Mouse (Mus musculus) testis, postnatal 10 days (tissue): ENCODE results near the gene Actr1b.
A peak's percentile ranks its signal among the peaks of the same experiment; 100 is the strongest.
"Not testable (repeated sequence)": the region's sequence is repeated elsewhere in the genome, so short reads cannot be mapped to it uniquely, and the experiment has no call there.

ENCODE experiments used
- DNase-seq: peaks from one replicate; pipeline ENCODE4 v3.0.0; 2021; ENCODE audit warnings: low spot score

Gene Actr1b

GRCm38 (mm10) chr1:36697030-36697429 lies 17.2 kb downstream of the Actr1b start:
- DNase-seq: no peak

GRCm38 (mm10) chr1:36696411-36696810 lies 17.8 kb downstream of the Actr1b start:
- no peak for DNase-seq

- no peak for DNase-seq
Observed at GRCm38 (mm10) chr1:36694871-36695270, 19.4 kb downstream of the Actr1b start.

- peak; percentile 98 for DNase-seq
Observed at GRCm38 (mm10) chr1:36691271-36692155, 22.7 kb downstream of the Actr1b start, which contains the start of gene Cox5b. Gene Cox5b, plus strand, starts transcription at chr1:36691449.

GRCm38 (mm10) chr1:36690671-36691235 lies 23.5 kb downstream of the Actr1b start:
- DNase-seq: no peak

GRCm38 (mm10) chr1:36683810-36684467 lies 30.3 kb downstream of the Actr1b start:
- DNase-seq: peak; percentile 85

GRCm38 (mm10) chr1:36682620-36683355 lies 31.4 kb downstream of the Actr1b start, which contains the start of gene Fam178b:
Gene Fam178b, minus strand, starts transcription at chr1:36683183.
- DNase-seq: peak; percentile 59

GRCm38 (mm10) chr1:36680893-36681292 lies 33.3 kb downstream of the Actr1b start:
- DNase-seq: no peak

- no peak for DNase-seq
Observed at GRCm38 (mm10) chr1:36674936-36675335, 39.3 kb downstream of the Actr1b start.

- DNase-seq: no peak
Observed at GRCm38 (mm10) chr1:36672648-36673350, 41.4 kb downstream of the Actr1b start.

- no peak for DNase-seq
Observed at GRCm38 (mm10) chr1:36671260-36671659, 43.0 kb downstream of the Actr1b start.

- no peak for DNase-seq
Observed at GRCm38 (mm10) chr1:36670256-36670655, 44.0 kb downstream of the Actr1b start.

GRCm38 (mm10) chr1:36668007-36668406 lies 46.2 kb downstream of the Actr1b start:
- DNase-seq: not testable (repeated sequence)

GRCm38 (mm10) chr1:36665934-36666333 lies 48.3 kb downstream of the Actr1b start:
- DNase-seq: no peak

GRCm38 (mm10) chr1:36665165-36665723 lies 49.0 kb downstream of the Actr1b start:
- no peak for DNase-seq

- DNase-seq: no peak
Observed at GRCm38 (mm10) chr1:36664457-36664856, 49.8 kb downstream of the Actr1b start.

GRCm38 (mm10) chr1:36658621-36659399 lies 55.4 kb downstream of the Actr1b start:
- DNase-seq: no peak

GRCm38 (mm10) chr1:36657658-36658415 lies 56.4 kb downstream of the Actr1b start:
- DNase-seq: no peak

GRCm38 (mm10) chr1:36656233-36656632 lies 58.0 kb downstream of the Actr1b start:
- DNase-seq: no peak
